Mouse (Mus musculus): ENCODE measurements at regions not wholly inside any gene's neighbourhood (a gene's known extent, or its start where the extent isn't known, plus 50 kb on each side); places are given as distances from the start of the nearest gene placed in this dataset.
A peak's percentile ranks its signal among the peaks of the same experiment; 100 is the strongest.
"Not testable (repeated sequence)": the region's sequence is repeated elsewhere in the genome, so short reads cannot be mapped to it uniquely, and the experiment has no call there.

DNA sequence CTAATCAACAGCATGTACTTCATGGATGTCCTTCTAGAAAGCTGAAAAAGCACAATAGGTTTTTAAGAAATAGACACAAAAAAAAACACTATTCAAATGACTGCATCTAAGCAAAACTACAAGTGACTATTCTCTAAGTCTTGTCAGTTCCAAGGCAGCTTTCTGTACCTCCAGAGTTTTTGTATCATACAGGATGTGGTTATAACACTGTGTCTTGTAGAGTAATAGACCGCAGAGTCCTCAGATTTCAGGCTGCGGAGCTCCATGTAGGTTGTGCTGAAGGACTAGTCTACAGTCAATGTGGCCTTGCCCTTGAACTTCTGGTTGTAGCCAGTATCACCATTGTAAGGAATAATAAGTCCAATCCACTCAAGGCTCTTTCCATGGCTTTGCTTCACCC, 1137.7 kb upstream of the Zfp386 start:
- DNase-seq (ENCODE audit: low read depth in 2 of 2, low spot score in 2 of 2), result not testable (repeated sequence)

GRCm38 (mm10) chr12:114914406-114914805, 1133.1 kb upstream of the Zfp386 start:
- peak; percentile 3 to 24 for DNase-seq (ENCODE audit: low read depth in 2 of 2, low spot score in 2 of 2)

- DNase-seq (ENCODE audit: low read depth in 2 of 2, low spot score in 2 of 2), result no peak
These were observed 1119.8 kb upstream of the Zfp386 start for GRCm38 (mm10) chr12:114927691-114928090.

- DNase-seq (ENCODE audit: low read depth in 2 of 2, low spot score in 2 of 2), result no peak
These were observed 1115.4 kb upstream of the Zfp386 start for GRCm38 (mm10) chr12:114932158-114932557.

GRCm38 (mm10) chr12:114932669-114933068, 1114.9 kb upstream of the Zfp386 start:
- DNase-seq (ENCODE audit: low read depth in 2 of 2, low spot score in 2 of 2), result no peak

DNA sequence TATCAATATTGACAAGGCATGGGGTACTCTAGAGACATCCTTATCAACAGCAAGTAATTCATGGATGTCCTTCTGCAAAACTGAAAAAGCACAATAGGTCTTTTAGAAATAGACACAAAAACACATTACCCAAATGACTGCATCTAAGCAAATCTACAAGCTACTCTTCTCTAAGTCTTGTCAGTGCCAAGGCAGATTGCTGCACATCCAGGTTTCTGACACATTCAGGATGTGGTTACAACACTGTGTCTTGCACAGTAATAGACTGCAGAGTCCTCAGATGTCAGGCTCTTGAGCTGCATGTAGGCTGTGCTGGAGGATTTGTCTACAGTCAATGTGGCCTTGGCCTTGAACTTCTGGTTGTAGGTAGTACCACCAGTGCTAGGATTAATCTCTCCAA, 1110.7 kb upstream of the Zfp386 start:
- DNase-seq (ENCODE audit: low read depth in 2 of 2, low spot score in 2 of 2), result not testable (repeated sequence)

DNA sequence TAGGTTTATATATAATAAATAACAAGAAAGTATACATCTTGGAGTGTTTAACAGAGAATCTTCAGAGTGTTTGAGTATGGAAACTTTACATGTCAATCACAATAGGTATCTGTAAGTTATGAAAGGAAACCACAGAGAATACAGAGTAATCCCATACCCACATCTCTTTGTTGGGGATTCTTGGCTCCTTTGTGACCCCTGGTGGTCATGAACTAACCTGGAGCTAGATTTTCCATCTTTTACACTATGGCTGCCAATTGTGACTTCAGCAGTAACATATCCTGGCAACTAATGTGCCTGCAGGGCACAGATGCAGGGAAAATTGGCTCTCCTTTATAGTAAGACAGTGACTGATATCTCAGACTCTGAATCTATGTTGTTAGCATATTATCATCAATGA, 1107.9 kb upstream of the Zfp386 start:
- DNase-seq (ENCODE audit: low read depth in 2 of 2, low spot score in 2 of 2), result no peak

- no peak for DNase-seq (ENCODE audit: low read depth in 2 of 2, low spot score in 2 of 2)
These were observed 1085.4 kb upstream of the Zfp386 start for GRCm38 (mm10) chr12:114962105-114962504.

DNA sequence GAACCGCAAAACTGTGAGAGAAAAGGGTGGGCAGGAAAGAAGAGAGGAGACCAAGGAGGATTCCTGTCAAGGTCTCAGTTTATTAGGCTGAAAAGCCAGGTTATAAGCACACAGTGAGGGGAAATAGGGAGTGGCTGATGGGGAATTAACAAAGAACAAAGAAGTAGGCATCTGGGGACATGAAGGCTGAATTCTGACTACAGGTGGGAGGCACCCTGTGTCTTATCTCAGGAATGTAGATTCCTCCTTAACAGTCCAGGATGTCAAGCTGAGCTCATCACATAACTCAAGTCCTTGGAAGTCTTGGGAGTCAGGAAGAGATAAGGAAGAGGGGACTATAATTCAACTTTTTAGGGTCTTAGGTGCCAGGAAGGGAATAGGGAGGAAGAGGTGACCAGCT, 1083.3 kb upstream of the Zfp386 start:
- DNase-seq (ENCODE audit: low read depth in 2 of 2, low spot score in 2 of 2), result not testable (repeated sequence)

GRCm38 (mm10) chr12:114981476-114982136, 1065.9 kb upstream of the Zfp386 start:
- DNase-seq (ENCODE audit: low read depth in 2 of 2, low spot score in 2 of 2), result peak; percentile 21 to 53

GRCm38 (mm10) chr12:114990916-114991315, 1056.6 kb upstream of the Zfp386 start:
- peak; percentile 13 to 40 for DNase-seq (ENCODE audit: low read depth in 2 of 2, low spot score in 2 of 2)

DNA sequence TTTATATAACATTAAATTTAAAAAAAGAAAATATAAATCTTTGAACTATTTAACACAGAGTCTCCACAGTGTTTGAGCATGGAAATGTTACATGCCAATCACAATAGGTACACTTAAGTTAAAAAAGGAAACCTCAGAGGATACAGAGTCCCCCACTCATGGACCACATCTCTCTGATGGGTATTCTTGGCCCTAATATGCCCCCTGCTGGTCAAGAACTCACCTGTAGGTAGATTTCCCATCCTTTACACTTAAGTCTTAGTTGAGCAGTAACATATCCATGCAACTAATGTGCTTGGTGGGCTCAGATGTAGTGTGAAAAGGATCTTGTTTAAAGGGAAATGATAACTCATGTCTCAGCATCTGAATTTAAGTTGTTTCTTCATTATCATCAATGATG, 1050.7 kb upstream of the Zfp386 start:
- peak in 1 of 2 experiments; percentile 39 for DNase-seq (ENCODE audit: low read depth in 2 of 2, low spot score in 2 of 2)

DNA sequence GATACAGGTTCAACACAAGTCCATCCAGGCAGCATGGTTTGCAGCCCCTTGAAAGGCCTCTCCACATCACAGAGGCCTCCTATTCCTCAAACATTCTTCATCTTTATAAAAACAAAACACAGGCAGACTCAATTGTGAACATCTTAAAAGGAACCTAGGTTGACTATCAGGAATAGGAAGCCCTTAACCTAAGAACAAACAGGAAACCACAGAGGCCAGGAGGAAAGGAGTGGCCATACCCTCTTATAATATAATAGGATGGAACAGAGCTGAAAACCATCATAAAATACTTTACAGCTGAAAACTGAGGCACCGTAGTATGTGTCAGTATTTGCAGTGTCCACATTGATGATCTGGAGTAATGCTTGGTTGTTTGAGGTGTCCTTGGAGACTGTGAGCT, 1044.4 kb upstream of the Zfp386 start:
- DNase-seq (ENCODE audit: low read depth in 2 of 2, low spot score in 2 of 2), result no peak

GRCm38 (mm10) chr12:115008434-115008833, 1039.1 kb upstream of the Zfp386 start:
- DNase-seq (ENCODE audit: low read depth in 2 of 2, low spot score in 2 of 2), result peak in 1 of 2 experiments; percentile 23

DNA sequence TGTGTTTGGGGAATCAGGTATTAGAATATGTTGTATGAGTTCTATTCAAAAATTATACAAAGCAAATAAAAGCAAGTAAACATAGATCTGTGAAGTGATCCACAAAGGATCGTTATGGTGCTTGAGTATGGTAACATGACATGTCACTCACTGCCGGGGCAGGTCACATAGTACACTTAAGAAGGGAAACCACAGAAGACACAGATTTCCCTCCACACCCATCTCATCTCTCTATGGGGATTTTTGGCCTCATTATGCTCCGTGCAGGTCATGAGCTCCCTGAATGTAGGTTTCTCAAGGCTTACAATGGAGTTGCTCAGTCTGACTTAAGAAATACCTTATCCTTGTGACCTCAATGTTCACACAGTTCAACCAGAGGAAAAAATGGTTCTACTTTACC, 1034.8 kb upstream of the Zfp386 start:
- no peak for DNase-seq (ENCODE audit: low read depth in 2 of 2, low spot score in 2 of 2)

DNA sequence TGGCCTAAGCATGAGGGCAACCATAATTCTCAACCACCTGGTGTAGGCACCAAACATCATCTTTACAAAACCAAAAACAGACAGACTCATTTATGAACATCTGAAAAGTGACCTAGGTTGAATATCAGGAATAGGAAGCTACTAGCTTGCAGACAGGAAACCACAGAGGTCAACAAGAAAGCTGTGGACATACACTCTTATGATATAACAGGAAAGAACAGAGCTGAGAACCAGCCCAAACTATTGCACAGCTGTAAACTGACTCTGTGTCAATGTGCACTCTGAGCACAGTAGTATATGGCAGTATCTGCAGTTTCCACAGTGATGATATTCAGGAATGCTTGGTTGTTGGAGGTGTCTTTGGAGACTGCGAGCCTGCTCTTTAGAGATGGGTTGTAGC, 1023.8 kb upstream of the Zfp386 start:
- DNase-seq (ENCODE audit: low read depth in 2 of 2, low spot score in 2 of 2), result no peak

- DNase-seq (ENCODE audit: low read depth in 2 of 2, low spot score in 2 of 2), result no peak
These were observed 1012.9 kb upstream of the Zfp386 start for GRCm38 (mm10) chr12:115034438-115035129.

- peak; percentile 4 to 14 for DNase-seq (ENCODE audit: low read depth in 2 of 2, low spot score in 2 of 2)
These were observed 992.4 kb upstream of the Zfp386 start for GRCm38 (mm10) chr12:115055080-115055479.

DNA sequence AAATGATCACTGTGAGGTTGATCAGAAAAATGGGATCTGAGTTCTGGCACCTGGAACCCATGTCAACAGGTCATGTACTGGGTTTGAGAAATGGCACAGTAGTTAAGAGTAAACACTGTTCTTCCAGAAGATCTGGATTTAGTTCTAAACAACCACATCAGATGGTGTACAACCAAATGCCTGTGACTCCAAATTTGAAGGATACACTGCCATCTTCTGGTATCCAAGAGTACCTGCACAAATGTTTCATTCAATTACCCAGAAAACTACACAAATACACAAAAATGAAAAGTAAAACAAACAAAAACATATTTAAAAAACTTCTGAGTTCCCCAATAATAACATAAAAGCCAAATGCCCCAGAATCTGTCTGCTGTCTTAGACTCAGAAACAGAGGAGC, 987.6 kb upstream of the Zfp386 start:
- DNase-seq (ENCODE audit: low read depth in 2 of 2, low spot score in 2 of 2), result not testable (repeated sequence)

DNA sequence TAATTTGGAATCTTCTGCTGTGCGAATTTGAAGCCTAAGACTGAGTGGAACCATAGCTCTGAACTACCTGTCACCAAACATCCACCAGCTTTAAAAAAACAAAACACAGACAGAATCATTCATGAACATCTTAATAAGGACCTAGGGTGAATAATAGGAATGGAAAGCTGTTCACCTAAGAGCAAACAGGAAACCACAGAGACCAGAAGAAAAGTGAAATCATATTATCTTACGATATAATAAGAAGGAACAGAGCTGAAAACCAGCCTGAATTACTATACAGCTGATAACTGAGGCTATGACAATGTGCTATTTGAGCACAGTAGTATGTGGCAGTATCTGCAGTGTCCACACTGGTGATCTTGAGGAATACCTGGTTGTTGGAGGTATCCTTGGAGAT, 980.3 kb upstream of the Zfp386 start:
- no peak for DNase-seq (ENCODE audit: low read depth in 2 of 2, low spot score in 2 of 2)

- DNase-seq (ENCODE audit: low read depth in 2 of 2, low spot score in 2 of 2), result peak in 1 of 2 experiments; percentile 11
These were observed 956.1 kb upstream of the Zfp386 start for GRCm38 (mm10) chr12:115091460-115091859.

DNA sequence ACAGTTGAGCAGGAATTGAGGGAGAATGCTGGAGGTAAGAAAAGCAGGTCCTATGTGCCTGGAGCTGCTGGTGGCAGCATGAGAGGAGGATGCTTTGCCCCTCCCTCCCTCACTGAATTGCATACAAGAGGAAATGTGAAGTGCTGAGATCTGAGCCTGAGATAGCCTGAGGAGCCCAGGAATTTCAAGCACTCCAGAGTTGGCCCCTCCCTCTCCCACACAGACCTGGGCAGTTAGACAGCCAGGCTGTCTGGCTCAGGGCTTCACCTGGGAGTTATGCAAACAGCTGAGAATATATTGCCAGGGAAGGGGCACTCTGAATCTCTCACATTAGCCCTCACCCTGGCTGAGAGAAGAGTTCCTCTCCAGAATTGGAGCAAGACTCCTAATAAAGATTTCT, 937.8 kb upstream of the Zfp386 start:
- DNase-seq (ENCODE audit: low read depth in 2 of 2, low spot score in 2 of 2), result no peak

Measured in CD8-positive naive resting alpha-beta T cell, adult 2 months (primary cell).